22 mouse cellular contexts compared by ENCODE assay signal in the genomic region with DNA sequence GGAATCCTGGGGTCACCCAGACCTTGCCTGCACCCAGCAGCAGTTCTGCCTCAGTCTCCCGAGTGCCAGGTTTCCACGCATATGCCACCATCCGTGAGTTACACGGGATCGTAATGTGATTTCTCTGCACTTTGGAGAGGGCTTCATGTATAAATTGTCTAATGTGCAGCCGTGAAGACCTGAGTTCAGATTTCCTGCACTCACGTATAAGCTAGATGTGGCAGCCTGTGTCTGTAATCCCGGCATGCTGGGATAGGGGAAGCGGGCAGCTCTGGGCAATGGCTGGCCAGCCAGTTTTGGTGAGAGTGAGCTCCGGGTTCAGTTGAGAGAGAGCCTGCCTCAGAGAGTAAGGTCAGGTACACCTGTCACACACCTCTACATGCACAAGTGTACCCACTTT. TPM values are rescaled to one million over a fixed set of nuclear protein-coding genes. Genes with fewer than 3 reads are reported as not detected.
"Had no signal": no experiment of that assay in that cellular context is flagged by ENCODE, and none has a peak within 500 bp of the region (broad histone marks: within the 10 kb centered on the region; RNA-seq: fewer than 3 reads in every experiment).

No protein-coding gene starts in this region.

- H3K9ac ChIP-seq: limb, embryonic 13.5 days; liver, embryonic 14.5 days; liver, postnatal 0 days; lung, embryonic 14.5 days; midbrain, embryonic 12.5 days; midbrain, embryonic 15.5 days; neural tube, embryonic 13.5 days had no signal

- ATAC-seq: inflammation-experienced regulatory T-cells, adult 6 months; liver, postnatal 0 days; lung, postnatal 0 days; midbrain, embryonic 15.5 days had no signal

- H3K27me3 ChIP-seq: limb, embryonic 13.5 days; midbrain, embryonic 12.5 days; midbrain, embryonic 15.5 days; neural tube, embryonic 13.5 days had no signal

- H3K4me3 ChIP-seq: layer of hippocampus, adult 2 months; limb, embryonic 10.5 days; limb, embryonic 13.5 days; midbrain, embryonic 12.5 days; midbrain, embryonic 15.5 days; neural tube, embryonic 13.5 days had no signal

- H3K4me2 ChIP-seq: limb, embryonic 13.5 days; lung, embryonic 14.5 days; midbrain, embryonic 12.5 days; midbrain, embryonic 15.5 days; neural tube, embryonic 13.5 days had no signal

- H3K4me1 ChIP-seq: midbrain, embryonic 12.5 days; midbrain, embryonic 15.5 days; neural tube, embryonic 13.5 days had no signal

- DNase-seq: kidney, adult 11 months; kidney, adult 9 months; kidney, postnatal 25 days; layer of hippocampus, adult 9-11 months; lung, embryonic 14.5 days; retina, postnatal 1 day; right cerebral cortex, postnatal 25 days; spleen, adult 18-20 months; thymus, postnatal 25 days had no signal

- H3K9me3 ChIP-seq: limb, embryonic 10.5 days; limb, embryonic 13.5 days; midbrain, embryonic 12.5 days; midbrain, embryonic 15.5 days; neural tube, embryonic 13.5 days had no signal

- H3K27ac ChIP-seq: kidney, postnatal 0 days; layer of hippocampus, adult 2 months; limb, embryonic 10.5 days; limb, embryonic 13.5 days; liver, embryonic 14.5 days; macrophage; midbrain, embryonic 12.5 days; midbrain, embryonic 15.5 days; neural tube, embryonic 13.5 days had no signal

RNA-seq across cellular contexts. Expression of a gene that starts 51.9 kb away (rescaled TPM):
- total RNA-seq: neutrophil, adult 5-6 weeks had no signal
